Mouse (Mus musculus): Measurements from ENCODE around the gene Phgdh. TPM values are rescaled to one million over a fixed set of nuclear protein-coding genes. Genes with fewer than 3 reads are reported as not detected.

Phgdh gene
- polyA plus RNA-seq, 1 experiment, result 125 TPM

DNA sequence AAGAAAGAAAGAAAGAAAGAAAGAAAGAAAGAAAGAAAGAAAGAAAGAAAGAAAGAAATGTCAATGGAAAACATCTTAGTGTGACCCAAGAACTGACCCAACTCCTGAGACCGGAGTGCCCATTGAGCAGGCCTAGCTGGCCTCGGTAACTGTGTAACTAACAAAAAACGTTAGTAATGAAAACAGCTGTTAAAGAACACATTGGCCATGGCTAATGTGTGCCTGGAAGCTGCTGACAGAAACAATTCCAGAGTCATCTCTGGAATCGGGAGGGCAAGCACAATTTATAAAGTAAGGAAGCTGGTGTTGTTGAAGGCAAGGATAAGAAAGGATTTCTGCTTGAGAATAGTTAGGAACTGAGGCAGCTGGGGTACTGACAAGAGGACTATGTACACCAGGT is 28.5 kb upstream of the Phgdh start:
- Histone ChIP-seq H3K4me1 (ENCODE audit: control insufficient read depth, insufficient read depth, low read length) (no peaks in the 10 kb centered on the region), H3K9ac (ENCODE audit: low read depth, poor library complexity, severe bottlenecking) (no peak overlapping the region), H3K4me3 (ENCODE audit: low read depth, low read length) (no peak overlapping the region), H3K36me3 (ENCODE audit: control insufficient read depth, insufficient read depth, low read length, poor library complexity, severe bottlenecking) (no peaks in the 10 kb centered on the region), H3K27me3 (ENCODE audit: control insufficient read depth, insufficient read depth, low read length, poor library complexity, severe bottlenecking) (no peaks in the 10 kb centered on the region), H3K9me3 (replicated peaks; ENCODE audit: control insufficient read depth, insufficient read depth, low read length, poor library complexity, severe bottlenecking) (0 out of 2 replicates have a peak, but pooled peaks cover 2% of the 10 kb centered on the region), H3K27ac (ENCODE audit: insufficient read depth, low read length) (no peak overlapping the region)
- TF ChIP-seq POLR2A (IDR thresholded peaks at IDR 0.05; ENCODE audit: insufficient read depth, low read length), result no peak
- no peak for TF ChIP-seq EP300 (IDR thresholded peaks at IDR 0.05; ENCODE audit: insufficient read depth, low read depth, low read length)
- no peak for TF ChIP-seq CTCF (IDR thresholded peaks at IDR 0.05; ENCODE audit: low read depth, low read length)

DNA sequence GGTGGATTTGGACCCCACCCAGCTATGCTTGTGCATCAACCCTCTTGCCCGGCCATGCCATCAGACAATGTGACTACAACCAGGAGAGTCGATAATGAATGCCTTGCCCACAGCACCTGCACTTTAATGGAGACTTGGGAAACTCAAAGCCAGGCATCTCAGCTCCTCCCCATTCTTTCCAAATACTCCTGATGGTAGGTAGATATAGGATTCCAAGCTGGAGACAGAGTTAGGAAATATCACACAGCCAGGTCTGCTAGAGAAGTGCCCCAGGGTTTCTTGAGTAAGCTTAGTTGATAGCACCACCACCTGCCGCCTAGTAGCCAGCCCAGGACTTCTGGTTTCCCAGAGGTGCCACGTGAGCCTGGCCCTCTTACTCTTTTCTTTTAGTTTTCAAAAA is 27.0 kb upstream of the Phgdh start:
- Histone ChIP-seq H3K27me3 (ENCODE audit: control insufficient read depth, insufficient read depth, low read length, poor library complexity, severe bottlenecking) (no peaks in the 10 kb centered on the region), H3K27ac (ENCODE audit: insufficient read depth, low read length) (no peak overlapping the region), H3K9me3 (replicated peaks; ENCODE audit: control insufficient read depth, insufficient read depth, low read length, poor library complexity, severe bottlenecking) (0 out of 2 replicates have a peak, but pooled peaks cover 2% of the 10 kb centered on the region), H3K36me3 (ENCODE audit: control insufficient read depth, insufficient read depth, low read length, poor library complexity, severe bottlenecking) (no peaks in the 10 kb centered on the region), H3K4me1 (ENCODE audit: control insufficient read depth, insufficient read depth, low read length) (no peaks in the 10 kb centered on the region), H3K4me3 (ENCODE audit: low read depth, low read length) (no peak overlapping the region), H3K9ac (ENCODE audit: low read depth, poor library complexity, severe bottlenecking) (no peak overlapping the region)
- TF ChIP-seq EP300 (IDR thresholded peaks at IDR 0.05; ENCODE audit: insufficient read depth, low read depth, low read length) (no peak), CTCF (IDR thresholded peaks at IDR 0.05; ENCODE audit: low read depth, low read length) (no peak), POLR2A (IDR thresholded peaks at IDR 0.05; ENCODE audit: insufficient read depth, low read length) (no peak)

DNA sequence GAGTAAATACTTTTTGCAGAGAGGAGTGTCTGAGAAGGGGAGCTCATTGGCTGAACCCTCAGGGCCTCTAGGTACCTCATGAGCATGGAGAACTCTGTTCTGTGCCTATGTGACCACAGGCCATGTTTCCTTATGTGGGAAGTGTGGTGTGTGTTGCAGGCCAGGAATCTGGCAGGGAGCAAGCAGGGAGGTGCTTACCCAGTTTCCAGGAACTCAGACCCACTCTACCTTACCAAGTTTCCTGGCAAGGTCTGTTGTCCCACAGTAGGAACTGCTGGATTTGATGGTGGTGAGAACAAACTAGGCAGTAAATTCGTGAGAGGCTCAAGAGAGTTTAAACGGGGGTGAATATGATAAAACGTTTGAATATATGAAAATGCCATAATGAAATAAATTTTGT is 26.3 kb upstream of the Phgdh start:
- no peaks in the 10 kb centered on the region for H3K4me1 ChIP-seq (ENCODE audit: control insufficient read depth, insufficient read depth, low read length)
- no peaks in the 10 kb centered on the region for H3K9me3 ChIP-seq (replicated peaks; ENCODE audit: control insufficient read depth, insufficient read depth, low read length, poor library complexity, severe bottlenecking)
- H3K36me3 ChIP-seq (ENCODE audit: control insufficient read depth, insufficient read depth, low read length, poor library complexity, severe bottlenecking), result no peaks in the 10 kb centered on the region

DNA sequence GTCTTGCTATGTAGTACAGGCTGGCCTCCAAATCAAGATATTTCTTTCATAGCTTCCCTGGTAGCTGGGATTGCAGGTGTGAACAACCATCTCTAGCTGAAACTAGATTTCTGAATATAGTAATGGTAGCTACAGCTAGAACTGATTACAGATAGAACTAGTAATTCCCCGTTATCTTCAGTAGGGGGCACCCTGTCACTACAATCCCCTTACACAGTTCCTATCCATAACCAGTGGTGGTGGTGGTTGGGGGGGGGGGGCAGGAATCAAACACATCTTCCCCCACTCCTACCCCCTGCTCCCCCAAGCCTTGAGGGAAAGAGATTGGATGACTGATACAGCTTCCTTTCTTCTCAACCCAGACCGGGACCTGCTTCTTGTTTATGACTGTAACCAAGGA is 23.0 kb upstream of the Phgdh start:
- Histone ChIP-seq H3K27me3 (ENCODE audit: control insufficient read depth, insufficient read depth, low read length, poor library complexity, severe bottlenecking) (no peaks in the 10 kb centered on the region), H3K4me3 (ENCODE audit: low read depth, low read length) (no peak overlapping the region), H3K9ac (ENCODE audit: low read depth, poor library complexity, severe bottlenecking) (no peak overlapping the region), H3K27ac (ENCODE audit: insufficient read depth, low read length) (no peak overlapping the region), H3K4me1 (ENCODE audit: control insufficient read depth, insufficient read depth, low read length) (no peaks in the 10 kb centered on the region), H3K36me3 (ENCODE audit: control insufficient read depth, insufficient read depth, low read length, poor library complexity, severe bottlenecking) (no peaks in the 10 kb centered on the region), H3K9me3 (replicated peaks; ENCODE audit: control insufficient read depth, insufficient read depth, low read length, poor library complexity, severe bottlenecking) (no peaks in the 10 kb centered on the region)
- TF ChIP-seq CTCF (IDR thresholded peaks at IDR 0.05; ENCODE audit: low read depth, low read length) (peak; percentile 47), EP300 (IDR thresholded peaks at IDR 0.05; ENCODE audit: insufficient read depth, low read depth, low read length) (no peak)

More for the DNA sequence above, 26.3 kb upstream of the Phgdh start:
- no peak overlapping the region for H3K9ac ChIP-seq (ENCODE audit: low read depth, poor library complexity, severe bottlenecking)
- no peak overlapping the region for H3K27ac ChIP-seq (ENCODE audit: insufficient read depth, low read length)
- TF ChIP-seq CTCF (IDR thresholded peaks at IDR 0.05; ENCODE audit: low read depth, low read length) (no peak), POLR2A (IDR thresholded peaks at IDR 0.05; ENCODE audit: insufficient read depth, low read length) (no peak), EP300 (IDR thresholded peaks at IDR 0.05; ENCODE audit: insufficient read depth, low read depth, low read length) (no peak)
- no peak overlapping the region for H3K4me3 ChIP-seq (ENCODE audit: low read depth, low read length)
- H3K27me3 ChIP-seq (ENCODE audit: control insufficient read depth, insufficient read depth, low read length, poor library complexity, severe bottlenecking), result no peaks in the 10 kb centered on the region

DNA sequence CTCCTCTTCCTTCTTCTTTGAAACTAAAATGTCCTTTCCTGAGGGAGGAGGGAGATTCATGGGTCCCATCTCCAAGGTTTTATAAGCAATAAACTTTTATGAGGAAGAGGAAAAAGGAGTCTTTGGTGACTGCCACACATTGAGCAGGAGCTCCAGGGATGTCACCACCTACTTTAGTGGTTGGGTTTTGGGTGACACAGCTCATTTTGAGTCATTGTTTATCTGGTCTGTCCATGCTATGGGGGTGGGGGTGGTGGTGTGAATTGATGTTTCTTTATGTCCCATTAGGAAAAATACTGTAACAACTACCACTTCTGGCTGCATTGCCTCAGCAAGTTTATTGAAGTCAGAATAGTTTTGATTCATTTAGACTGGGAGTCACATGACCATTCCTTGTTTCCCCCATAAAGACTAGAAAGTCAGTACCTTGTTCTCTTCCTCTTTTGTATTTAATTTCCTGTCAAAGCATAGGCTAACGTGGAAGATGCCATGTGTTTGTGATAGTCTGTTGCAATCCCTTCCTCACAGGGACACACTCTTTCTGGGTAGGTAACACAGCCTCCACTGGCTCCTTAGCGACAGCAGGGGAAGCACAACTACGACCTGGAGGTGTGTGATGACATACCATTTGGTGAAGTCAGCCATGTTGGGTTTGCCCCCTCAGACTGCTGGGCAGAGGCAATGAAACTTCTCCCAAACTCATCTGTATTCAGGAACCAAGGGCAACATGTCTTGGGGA is 17.0 kb upstream of the Phgdh start:
- Histone ChIP-seq H3K36me3 (ENCODE audit: control insufficient read depth, insufficient read depth, low read length, poor library complexity, severe bottlenecking) (no peaks in the 10 kb centered on the region), H3K9ac (ENCODE audit: low read depth, poor library complexity, severe bottlenecking) (no peak overlapping the region), H3K27me3 (ENCODE audit: control insufficient read depth, insufficient read depth, low read length, poor library complexity, severe bottlenecking) (no peaks in the 10 kb centered on the region), H3K9me3 (replicated peaks; ENCODE audit: control insufficient read depth, insufficient read depth, low read length, poor library complexity, severe bottlenecking) (no peaks in the 10 kb centered on the region), H3K4me3 (ENCODE audit: low read depth, low read length) (no peak overlapping the region), H3K4me1 (ENCODE audit: control insufficient read depth, insufficient read depth, low read length) (no peaks in the 10 kb centered on the region), H3K27ac (ENCODE audit: insufficient read depth, low read length) (no peak overlapping the region)
- TF ChIP-seq POLR2A (IDR thresholded peaks at IDR 0.05; ENCODE audit: insufficient read depth, low read length) (no peak), EP300 (IDR thresholded peaks at IDR 0.05; ENCODE audit: insufficient read depth, low read depth, low read length) (no peak), CTCF (IDR thresholded peaks at IDR 0.05; ENCODE audit: low read depth, low read length) (no peak)

DNA sequence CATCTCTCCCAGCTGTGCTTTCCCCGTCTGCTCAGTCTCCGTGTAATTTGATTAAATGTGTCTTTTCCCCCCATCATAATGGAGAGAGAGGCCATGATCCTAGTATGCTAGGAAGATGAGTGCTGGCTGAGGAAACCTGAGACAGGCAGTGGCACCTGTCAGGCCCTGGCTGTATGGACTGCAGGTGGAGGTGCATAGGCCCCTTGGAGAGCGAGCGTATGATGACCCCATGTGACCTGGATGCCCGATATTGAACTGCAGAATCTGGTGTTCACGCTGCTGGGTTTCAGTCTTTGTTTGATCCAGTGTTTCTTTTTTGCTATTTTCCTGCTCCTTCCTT is 16.2 kb upstream of the Phgdh start:
- Histone ChIP-seq H3K36me3 (ENCODE audit: control insufficient read depth, insufficient read depth, low read length, poor library complexity, severe bottlenecking) (no peaks in the 10 kb centered on the region), H3K4me1 (ENCODE audit: control insufficient read depth, insufficient read depth, low read length) (no peaks in the 10 kb centered on the region), H3K4me3 (ENCODE audit: low read depth, low read length) (no peak overlapping the region), H3K27me3 (ENCODE audit: control insufficient read depth, insufficient read depth, low read length, poor library complexity, severe bottlenecking) (no peaks in the 10 kb centered on the region), H3K27ac (ENCODE audit: insufficient read depth, low read length) (no peak overlapping the region), H3K9me3 (replicated peaks; ENCODE audit: control insufficient read depth, insufficient read depth, low read length, poor library complexity, severe bottlenecking) (no peaks in the 10 kb centered on the region), H3K9ac (ENCODE audit: low read depth, poor library complexity, severe bottlenecking) (no peak overlapping the region)
- no peak for TF ChIP-seq EP300 (IDR thresholded peaks at IDR 0.05; ENCODE audit: insufficient read depth, low read depth, low read length)

Data from ES-Bruce4 (cell line).